Mouse (Mus musculus): ENCODE data around the gene Rmnd1. TPM values are rescaled to one million over a fixed set of nuclear protein-coding genes. Genes with fewer than 3 reads are reported as not detected.

Rmnd1 gene
- polyA plus RNA-seq, 1 experiment from 2014 or later = 47.4 TPM

DNA sequence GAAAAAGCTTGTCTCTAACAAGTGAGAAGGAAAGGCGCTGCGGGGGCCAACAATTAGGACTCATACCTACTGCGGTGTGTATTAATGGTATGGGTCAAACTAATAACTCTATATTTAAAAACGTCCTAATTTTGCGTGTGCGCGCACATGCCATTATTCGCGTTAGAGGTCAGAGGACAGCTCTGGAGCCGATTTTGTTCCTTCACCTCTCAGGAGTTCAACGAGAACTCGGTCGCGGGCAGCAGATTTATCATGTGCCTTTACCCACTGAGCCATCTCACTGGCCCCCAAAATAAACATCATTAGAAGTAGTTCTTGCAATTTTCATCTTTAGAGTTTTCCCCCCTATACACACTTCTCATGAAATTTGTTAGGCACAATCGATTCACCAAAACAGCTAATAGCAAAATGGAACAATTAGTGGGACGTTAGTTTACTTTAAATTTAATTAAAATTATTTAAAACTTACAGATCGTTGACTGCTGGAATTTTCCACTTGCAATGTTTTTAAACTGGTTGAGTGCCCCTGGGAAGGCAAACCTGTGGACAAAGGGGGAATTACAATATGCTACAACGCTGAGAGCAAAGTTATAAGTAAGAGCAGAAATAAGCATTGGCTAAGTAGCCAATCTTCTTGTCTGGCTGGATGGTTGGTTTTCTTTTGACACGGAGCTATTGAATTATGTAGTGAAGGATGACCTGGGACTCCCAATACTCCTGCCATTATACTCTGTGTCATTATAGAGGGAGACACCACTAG is 988 bp upstream of the Rmnd1 start:
- Histone ChIP-seq H3K36me3 (peaks cover 16% of the 10 kb centered on the region; the same call in 1 of the 2 replicates), H3K4me3 (peak overlapping the region; percentile 71), H3K27ac (peak overlapping the region; percentile 90), H3K27me3 (no peaks in the 10 kb centered on the region), H3K4me2 (peak overlapping the region; percentile 63), H3K4me1 (peaks cover 14% of the 10 kb centered on the region), H3K9me3 (no peaks in the 10 kb centered on the region), H3K9ac (peak overlapping the region; percentile 83)
- no peak for ATAC-seq (ENCODE audit: insufficient number of reproducible peaks, insufficient read depth, low FRiP score, low TSS enrichment, low read depth)
- WGBS = 7% methylated on average over 19 of the region's 19 CpGs

DNA sequence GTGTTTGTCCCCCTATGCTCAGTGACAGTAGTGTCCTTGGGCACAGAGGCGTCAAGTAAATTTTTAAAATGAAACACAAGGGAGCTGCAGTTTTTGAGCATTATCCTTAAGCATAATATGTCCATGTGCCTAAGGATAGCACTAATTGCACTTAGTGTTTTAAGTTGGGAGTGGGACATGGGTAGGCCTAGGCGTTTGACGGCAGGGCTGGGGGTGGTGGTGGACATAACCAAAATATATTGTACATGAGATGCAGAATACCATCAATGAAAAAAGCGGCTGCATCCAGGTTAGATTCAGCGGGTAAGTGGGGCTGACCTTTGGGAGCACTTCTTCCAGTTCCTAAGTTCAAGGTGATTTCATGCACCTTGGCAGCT is 454 bp downstream of the Rmnd1 start:
- 11% methylated on average over 5 of the region's 5 CpGs for WGBS
- no peaks in the 10 kb centered on the region for H3K27me3 ChIP-seq
- peaks cover 26% of the 10 kb centered on the region for H3K36me3 ChIP-seq
- H3K4me2 ChIP-seq = peak overlapping the region; percentile 75
- H3K27ac ChIP-seq = no peak overlapping the region; the same call in 1 of the 2 replicates
- no peaks in the 10 kb centered on the region for H3K9me3 ChIP-seq
- peak overlapping the region; percentile 71 for H3K4me3 ChIP-seq
- peak overlapping the region; percentile 83 for H3K9ac ChIP-seq
- peak; percentile 16; the same call in 1 of the 2 replicates for ATAC-seq (ENCODE audit: insufficient number of reproducible peaks, insufficient read depth, low FRiP score, low TSS enrichment, low read depth)
- H3K4me1 ChIP-seq = peaks cover 14% of the 10 kb centered on the region

DNA sequence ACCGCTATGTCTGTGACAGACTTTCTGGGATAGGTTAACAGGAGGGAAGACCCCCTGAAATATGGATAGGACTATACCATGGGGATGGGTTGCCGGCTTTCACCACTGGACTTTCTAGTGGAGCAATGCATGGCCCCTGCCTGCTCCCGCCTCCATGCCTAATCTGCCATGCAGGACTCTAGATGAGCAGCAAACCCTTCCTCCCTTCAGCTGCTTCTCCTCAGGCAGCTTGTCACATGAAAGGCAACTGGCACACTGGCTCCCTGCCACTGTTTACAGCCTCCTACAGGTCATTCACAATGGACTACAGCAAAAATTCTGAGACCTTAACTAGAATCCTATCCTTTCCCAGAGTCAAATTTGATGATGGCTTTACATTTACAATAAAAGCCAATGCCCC is 1.4 kb downstream of the Rmnd1 start:
- H3K4me3 ChIP-seq = peak overlapping the region; percentile 71
- no peak for ATAC-seq (ENCODE audit: insufficient number of reproducible peaks, insufficient read depth, low FRiP score, low TSS enrichment, low read depth)
- no peak overlapping the region for H3K27ac ChIP-seq
- 89% methylated on average over 3 of the region's 3 CpGs for WGBS
- no peaks in the 10 kb centered on the region for H3K9me3 ChIP-seq
- peaks cover 31% of the 10 kb centered on the region for H3K36me3 ChIP-seq
- peaks cover 14% of the 10 kb centered on the region for H3K4me1 ChIP-seq
- peak overlapping the region; percentile 75 for H3K4me2 ChIP-seq
- H3K9ac ChIP-seq = peak overlapping the region; percentile 83
- no peaks in the 10 kb centered on the region for H3K27me3 ChIP-seq

DNA sequence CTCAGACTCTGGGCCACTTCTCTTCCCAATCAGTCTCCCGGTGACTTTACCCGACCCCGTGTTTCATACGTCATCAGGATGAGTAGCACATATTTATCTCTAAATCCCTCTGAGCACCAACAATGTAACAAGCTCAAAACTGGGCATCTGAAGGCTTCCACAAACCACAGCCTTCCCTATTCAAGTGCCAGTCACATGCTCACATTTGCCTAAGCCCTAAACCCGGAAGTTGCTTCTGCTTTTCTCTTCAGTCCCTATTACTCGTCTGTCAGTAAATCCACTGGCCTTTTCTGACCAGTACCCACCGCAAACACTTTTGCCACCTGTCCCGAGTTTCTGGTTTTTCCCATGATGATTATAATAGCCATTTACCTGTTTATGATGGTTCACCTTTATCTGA is 1.8 kb downstream of the Rmnd1 start:
- Histone ChIP-seq H3K27me3 (no peaks in the 10 kb centered on the region), H3K9ac (peak overlapping the region; percentile 83), H3K36me3 (peaks cover 31% of the 10 kb centered on the region), H3K4me1 (peaks cover 14% of the 10 kb centered on the region), H3K27ac (no peak overlapping the region), H3K4me3 (no peak overlapping the region), H3K9me3 (no peaks in the 10 kb centered on the region), H3K4me2 (peak overlapping the region; percentile 75; the same call in 1 of the 2 replicates)
- 89% methylated on average over 8 of the region's 8 CpGs for WGBS
- ATAC-seq (ENCODE audit: insufficient number of reproducible peaks, insufficient read depth, low FRiP score, low TSS enrichment, low read depth) = no peak

DNA sequence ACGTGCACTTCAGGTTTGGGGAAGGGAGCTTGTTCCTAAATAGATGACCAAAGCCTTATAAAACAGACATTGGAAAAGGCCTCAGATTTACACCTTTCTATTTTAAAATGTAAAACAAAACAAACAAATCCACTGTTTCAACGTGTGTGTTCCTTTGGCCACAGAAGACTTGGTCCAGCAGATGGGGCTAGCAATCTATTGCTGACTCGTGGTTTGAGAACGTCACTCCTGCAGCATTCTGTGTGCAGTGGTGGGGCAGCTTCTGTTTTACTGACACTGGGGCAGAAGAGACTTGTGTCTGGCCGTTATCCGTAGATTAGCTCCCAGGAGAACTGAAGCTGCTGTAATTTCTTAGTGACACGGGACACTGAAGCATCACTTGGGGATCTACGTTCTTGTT is 6.9 kb downstream of the Rmnd1 start:
- no peak overlapping the region for H3K4me2 ChIP-seq
- no peaks in the 10 kb centered on the region for H3K9me3 ChIP-seq
- no peak overlapping the region for H3K4me3 ChIP-seq
- no peaks in the 10 kb centered on the region for H3K4me1 ChIP-seq
- H3K36me3 ChIP-seq = peaks cover 61% of the 10 kb centered on the region
- no peak overlapping the region for H3K9ac ChIP-seq
- no peak for ATAC-seq (ENCODE audit: insufficient number of reproducible peaks, insufficient read depth, low FRiP score, low TSS enrichment, low read depth)
- no peak overlapping the region for H3K27ac ChIP-seq
- WGBS = 81% methylated on average over 8 of the region's 8 CpGs
- H3K27me3 ChIP-seq = no peaks in the 10 kb centered on the region

DNA sequence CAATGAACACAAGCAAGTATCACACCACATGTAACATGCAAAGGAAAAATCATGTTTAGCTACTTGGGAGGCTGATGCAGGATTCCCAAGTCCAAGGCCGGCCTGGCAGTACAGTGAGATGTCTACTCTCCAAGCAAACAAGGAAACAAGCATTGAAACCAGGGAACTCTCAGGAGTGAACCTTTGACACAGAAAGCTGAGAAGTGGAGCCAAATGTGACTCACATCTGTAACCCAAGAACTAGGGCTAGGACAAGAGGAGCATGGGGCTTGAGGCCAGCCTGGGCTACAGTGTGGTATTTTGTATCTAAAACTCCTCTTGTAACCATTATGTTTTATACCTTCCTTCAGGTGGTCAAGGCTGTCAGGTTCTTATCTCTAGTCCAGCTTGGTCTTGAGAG is 25.0 kb downstream of the Rmnd1 start:
- ATAC-seq (ENCODE audit: insufficient number of reproducible peaks, insufficient read depth, low FRiP score, low TSS enrichment, low read depth) = no peak
- WGBS = 91% methylated on average over 1 of the region's 1 CpGs
- H3K9ac ChIP-seq = no peak overlapping the region
- H3K4me3 ChIP-seq = no peak overlapping the region
- H3K9me3 ChIP-seq = no peaks in the 10 kb centered on the region
- H3K4me1 ChIP-seq = no peaks in the 10 kb centered on the region
- H3K27me3 ChIP-seq = no peaks in the 10 kb centered on the region
- no peak overlapping the region for H3K27ac ChIP-seq
- H3K36me3 ChIP-seq = peaks cover 66% of the 10 kb centered on the region
- no peak overlapping the region for H3K4me2 ChIP-seq

DNA sequence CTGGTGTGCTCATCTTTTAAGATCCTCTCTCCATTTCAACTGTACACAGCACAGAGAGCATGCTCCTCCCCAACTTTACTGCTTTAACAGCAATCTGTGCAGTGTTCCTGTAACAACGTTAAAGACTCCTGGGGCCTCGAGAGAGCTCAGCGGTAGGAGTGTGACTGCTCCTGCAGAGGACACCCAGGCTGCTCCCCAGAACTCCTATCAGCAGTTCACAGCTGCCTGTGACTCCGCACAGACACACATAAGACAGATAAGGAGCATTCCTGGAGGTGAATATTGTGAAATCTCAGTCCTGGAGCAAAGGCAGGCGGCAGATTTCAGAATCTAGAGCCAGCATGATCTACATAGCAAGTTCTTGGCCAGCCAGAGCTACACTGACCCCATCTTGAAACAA is 26.7 kb downstream of the Rmnd1 start:
- no peak for ATAC-seq (ENCODE audit: insufficient number of reproducible peaks, insufficient read depth, low FRiP score, low TSS enrichment, low read depth)
- WGBS = 89% methylated on average over 5 of the region's 5 CpGs
- Histone ChIP-seq H3K27me3 (no peaks in the 10 kb centered on the region), H3K27ac (no peak overlapping the region), H3K9ac (no peak overlapping the region), H3K4me3 (no peak overlapping the region), H3K4me1 (no peaks in the 10 kb centered on the region), H3K36me3 (peaks cover 57% of the 10 kb centered on the region), H3K9me3 (no peaks in the 10 kb centered on the region), H3K4me2 (no peak overlapping the region)

DNA sequence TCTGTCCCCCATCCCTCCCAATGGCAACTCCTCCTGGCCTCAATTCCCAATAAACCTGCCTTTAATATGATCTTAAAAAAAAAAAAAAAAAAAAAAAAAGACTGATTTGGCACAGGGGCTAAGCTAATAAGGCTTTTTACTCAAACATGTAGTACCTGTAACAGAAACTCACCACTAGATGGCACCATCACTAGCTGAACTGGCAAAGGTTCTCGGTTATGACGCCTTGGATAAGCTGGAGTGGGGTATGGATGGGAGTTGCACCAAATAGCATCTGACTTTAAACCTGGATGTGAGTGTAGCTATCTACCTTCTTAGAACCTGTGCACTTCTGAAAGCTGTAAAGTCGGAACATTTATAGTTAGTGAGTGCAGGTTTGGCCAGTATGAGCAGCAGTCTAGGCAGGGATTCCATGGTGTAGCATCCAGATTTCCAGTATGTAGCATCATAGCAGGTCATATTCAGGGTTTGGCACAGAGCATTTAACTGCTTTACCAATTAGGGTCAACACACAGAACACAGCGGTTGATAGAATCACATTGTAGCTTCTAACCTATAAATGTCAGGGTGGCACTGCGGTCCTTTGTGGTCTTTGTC is 27.2 kb downstream of the Rmnd1 start:
- Histone ChIP-seq H3K4me3 (no peak overlapping the region), H3K4me1 (no peaks in the 10 kb centered on the region), H3K9ac (no peak overlapping the region), H3K4me2 (no peak overlapping the region), H3K9me3 (no peaks in the 10 kb centered on the region), H3K27me3 (no peaks in the 10 kb centered on the region), H3K27ac (no peak overlapping the region), H3K36me3 (peaks cover 51% of the 10 kb centered on the region)
- ATAC-seq (ENCODE audit: insufficient number of reproducible peaks, insufficient read depth, low FRiP score, low TSS enrichment, low read depth) = no peak
- WGBS = 60% methylated on average over 5 of the region's 5 CpGs

DNA sequence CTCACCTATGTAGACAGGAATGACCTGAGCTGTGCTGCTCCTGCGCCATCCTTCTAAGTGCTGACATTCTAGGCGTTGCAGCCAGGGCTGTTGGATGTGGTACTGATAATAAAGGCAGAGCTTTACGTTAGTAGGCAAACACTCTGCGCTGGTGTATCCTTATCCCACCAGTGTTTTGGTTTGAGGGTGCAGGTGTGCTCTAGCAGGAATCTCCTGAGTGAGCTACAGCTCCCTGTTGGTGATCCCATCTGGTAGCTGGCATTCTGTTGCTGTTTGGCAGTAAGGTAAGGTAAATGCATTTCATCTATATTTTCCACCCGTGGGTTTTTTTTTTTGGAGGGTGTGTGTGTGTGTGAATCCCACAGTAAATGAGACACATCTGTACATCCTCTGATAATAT is 34.1 kb downstream of the Rmnd1 start:
- H3K36me3 ChIP-seq = peaks cover 43% of the 10 kb centered on the region
- no peak for ATAC-seq (ENCODE audit: insufficient number of reproducible peaks, insufficient read depth, low FRiP score, low TSS enrichment, low read depth)
- H3K4me3 ChIP-seq = no peak overlapping the region
- no peak overlapping the region for H3K27ac ChIP-seq
- no peaks in the 10 kb centered on the region for H3K27me3 ChIP-seq
- no peaks in the 10 kb centered on the region for H3K9me3 ChIP-seq
- no peak overlapping the region for H3K4me2 ChIP-seq
- no peak overlapping the region for H3K9ac ChIP-seq
- WGBS = 87% methylated on average over 5 of the region's 5 CpGs
- H3K4me1 ChIP-seq = no peaks in the 10 kb centered on the region

DNA sequence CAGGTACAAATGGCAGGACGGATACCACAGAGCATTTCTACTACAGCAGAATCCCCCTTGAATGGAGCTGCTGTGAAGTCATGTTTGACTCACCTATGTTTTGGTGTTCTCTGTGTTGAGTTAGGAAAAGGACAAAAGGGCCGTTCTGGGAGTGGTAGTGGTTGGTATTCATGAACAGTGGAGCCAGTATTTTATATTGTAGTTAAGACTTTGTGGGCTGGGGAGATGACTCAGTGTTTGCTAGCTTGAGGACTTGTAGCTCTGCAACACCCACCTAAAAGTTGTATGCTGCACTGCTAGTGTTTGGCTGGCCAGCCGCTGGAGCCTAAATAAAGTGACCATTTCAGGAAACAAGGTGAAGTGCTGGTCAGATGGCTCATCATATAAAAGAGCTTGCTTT is 36.9 kb downstream of the Rmnd1 start:
- no peaks in the 10 kb centered on the region for H3K9me3 ChIP-seq
- no peak overlapping the region for H3K9ac ChIP-seq
- no peaks in the 10 kb centered on the region for H3K27me3 ChIP-seq
- no peak overlapping the region for H3K4me2 ChIP-seq
- peaks cover 17% of the 10 kb centered on the region for H3K4me1 ChIP-seq
- peaks cover 39% of the 10 kb centered on the region for H3K36me3 ChIP-seq
- H3K4me3 ChIP-seq = no peak overlapping the region
- 90% methylated on average over 3 of the region's 3 CpGs for WGBS
- H3K27ac ChIP-seq = no peak overlapping the region
- ATAC-seq (ENCODE audit: insufficient number of reproducible peaks, insufficient read depth, low FRiP score, low TSS enrichment, low read depth) = no peak

DNA sequence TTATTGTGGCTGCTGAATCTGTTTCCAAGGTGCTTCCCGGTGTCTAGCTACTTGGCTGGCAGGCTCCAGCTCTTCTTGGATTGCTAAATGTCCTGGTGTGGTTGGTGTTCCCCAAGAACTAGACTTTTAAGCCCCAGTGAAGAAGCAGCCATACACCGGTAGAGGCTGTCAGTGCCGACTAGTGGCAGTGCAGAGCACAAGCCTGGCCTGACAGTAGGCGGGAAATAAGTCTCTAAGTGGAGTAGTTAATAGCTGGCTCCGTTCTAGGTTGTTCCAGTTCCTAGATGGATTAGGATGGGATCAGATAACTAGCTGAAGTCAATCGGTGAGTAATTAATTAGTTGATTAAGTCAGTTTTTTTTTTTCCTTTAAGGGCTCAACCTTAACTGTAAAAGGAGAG is 40.3 kb downstream of the Rmnd1 start:
- WGBS = 43% methylated on average over 6 of the region's 6 CpGs
- Histone ChIP-seq H3K4me3 (no peak overlapping the region), H3K9me3 (no peaks in the 10 kb centered on the region), H3K4me1 (peaks cover 37% of the 10 kb centered on the region), H3K9ac (no peak overlapping the region), H3K4me2 (no peak overlapping the region), H3K27ac (no peak overlapping the region), H3K27me3 (no peaks in the 10 kb centered on the region), H3K36me3 (peaks cover 27% of the 10 kb centered on the region)
- no peak for ATAC-seq (ENCODE audit: insufficient number of reproducible peaks, insufficient read depth, low FRiP score, low TSS enrichment, low read depth)

DNA sequence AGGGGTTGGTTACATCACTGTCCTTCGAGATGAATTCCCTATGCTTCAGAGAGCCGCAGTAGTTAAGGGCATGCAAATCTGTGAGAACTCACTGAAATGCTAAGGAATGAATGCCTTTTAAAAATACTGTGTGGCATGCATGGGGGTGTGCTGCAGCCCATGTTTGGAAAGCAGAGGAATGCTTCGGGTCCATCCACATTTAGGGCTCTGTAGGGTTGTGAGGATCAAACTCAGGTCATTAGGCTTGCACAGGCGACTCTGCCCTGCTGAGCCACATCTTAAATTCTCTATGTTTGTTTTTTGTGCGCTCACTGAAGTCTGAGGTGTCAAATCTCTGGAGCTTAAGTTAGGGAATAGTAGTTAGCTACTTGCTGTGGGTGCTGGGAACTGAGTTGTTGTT is 41.1 kb downstream of the Rmnd1 start:
- H3K27me3 ChIP-seq = no peaks in the 10 kb centered on the region
- H3K4me3 ChIP-seq = no peak overlapping the region
- peaks cover 24% of the 10 kb centered on the region for H3K36me3 ChIP-seq
- no peak overlapping the region for H3K9ac ChIP-seq
- ATAC-seq (ENCODE audit: insufficient number of reproducible peaks, insufficient read depth, low FRiP score, low TSS enrichment, low read depth) = no peak
- no peaks in the 10 kb centered on the region for H3K9me3 ChIP-seq
- no peak overlapping the region for H3K4me2 ChIP-seq
- H3K27ac ChIP-seq = no peak overlapping the region
- WGBS = 70% methylated on average over 5 of the region's 5 CpGs
- H3K4me1 ChIP-seq = peaks cover 37% of the 10 kb centered on the region
